Mouse (Mus musculus) stomach, embryonic 15.5 days (tissue): ENCODE measurements around the gene Cog7. TPM values are rescaled to one million over a fixed set of nuclear protein-coding genes. Genes with fewer than 3 reads are reported as not detected.

Experiments used
- ATAC-seq: fragments of 200-750 bp; cut with Nextera tagmentation; 2 replicates; pipeline ENCODE4 v1.8.0; 2017; ENCODE audit warnings: low read depth, moderate number of reproducible peaks, moderate TSS enrichment; ENCODE audit not compliant: insufficient read depth, low FRiP score
- H3K27ac ChIP-seq: fragments of 300-500 bp; sonication (generic); 2 replicates; pipeline ENCODE4 v1.5.1; 2015; ENCODE audit warnings: mild to moderate bottlenecking, inconsistent platforms
- H3K27me3 ChIP-seq: fragments of 300-500 bp; sonication (generic); replicated peaks from 2 replicates; pipeline ENCODE4 v1.6.1; 2015; ENCODE audit warnings: inconsistent platforms
- H3K36me3 ChIP-seq: fragments of 300-500 bp; sonication (generic); 2 replicates; pipeline ENCODE4 v1.6.1; 2015; ENCODE audit warnings: inconsistent platforms
- H3K4me1 ChIP-seq: fragments of 300-500 bp; sonication (generic); 2 replicates; pipeline ENCODE4 v1.6.1; 2015; ENCODE audit warnings: inconsistent platforms
- H3K4me2 ChIP-seq: fragments of 300-500 bp; sonication (generic); 2 replicates; pipeline ENCODE4 v1.6.1; 2015; ENCODE audit warnings: mild to moderate bottlenecking, inconsistent platforms
- H3K4me3 ChIP-seq: fragments of 300-500 bp; sonication (generic); replicated peaks from 2 replicates; pipeline ENCODE4 v1.5.1; 2015; ENCODE audit warnings: inconsistent platforms
- H3K9ac ChIP-seq: fragments of 300-500 bp; sonication (generic); 2 replicates; pipeline ENCODE4 v1.6.1; 2015; ENCODE audit warnings: inconsistent platforms
- H3K9me3 ChIP-seq: fragments of 300-500 bp; sonication (generic); 2 replicates; pipeline ENCODE4 v1.6.1; 2016; ENCODE audit warnings: inconsistent platforms
- WGBS: fragments of 180-500 bp; shearing (Covaris S2); methylation state at CpG from one replicate; pipeline ENCODE4 v1.1.7; 2015; 5-methylcytosine and 5-hydroxymethylcytosine counted together
- polyA plus RNA-seq: library from polyadenylated mRNA; unstranded; fragments of >200 nt; fragmentation: Nextera tagmentation; extraction: Ambion mirVana; gene quantifications from 2 replicates; pipeline ENCODE4 v1.2.1, GENCODE M21; 2015

Cog7 gene
- polyA plus RNA-seq, 1 experiment from 2014 or later, result 21.2 TPM

DNA sequence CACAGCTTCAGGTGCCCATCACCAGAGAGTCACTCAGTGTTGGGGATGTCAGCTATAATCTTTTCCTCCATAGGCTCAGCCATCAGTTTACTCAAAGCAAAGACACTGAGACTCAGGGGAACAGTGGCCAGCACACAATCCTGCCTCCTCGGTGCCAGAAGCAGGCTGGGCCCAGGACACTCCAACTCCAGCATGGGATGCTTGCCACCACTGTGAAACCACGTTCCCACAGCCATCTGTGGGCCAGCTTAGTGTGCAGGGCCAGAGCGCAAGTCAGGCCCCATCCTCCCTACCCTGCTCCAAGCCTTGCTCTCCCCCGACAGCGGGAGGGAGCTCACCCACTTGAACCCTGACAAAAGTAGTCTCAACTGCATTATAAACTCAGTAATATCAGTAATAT lies 35.3 kb downstream of the Cog7 start:
- H3K27ac ChIP-seq, result no peak overlapping the region

DNA sequence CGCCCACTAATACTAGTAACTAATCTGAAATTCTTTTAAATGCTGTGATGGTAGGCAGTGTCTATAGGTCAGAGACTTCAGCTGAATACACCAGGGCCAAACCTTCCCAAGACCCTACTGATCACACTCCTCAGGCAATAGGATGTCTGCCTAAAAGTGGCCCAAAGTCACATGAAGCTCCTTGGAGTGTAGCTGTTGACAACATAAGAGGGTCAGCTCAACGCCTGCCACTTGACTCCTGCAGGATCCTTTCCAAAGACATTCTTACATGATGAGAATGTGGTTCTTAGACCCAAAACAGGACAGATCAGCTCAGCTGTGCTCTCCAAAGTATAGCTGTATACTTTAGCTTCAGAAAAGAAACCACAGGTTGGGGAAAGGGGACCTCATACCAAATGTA lies 39.1 kb downstream of the Cog7 start:
- Histone ChIP-seq H3K9me3 (no peaks in the 10 kb centered on the region), H3K4me3 (no peak overlapping the region), H3K36me3 (peaks cover 4% of the 10 kb centered on the region; the same call in 1 of the 2 replicates), H3K4me1 (no peaks in the 10 kb centered on the region), H3K4me2 (no peak overlapping the region), H3K27ac (no peak overlapping the region), H3K27me3 (no peaks in the 10 kb centered on the region), H3K9ac (no peak overlapping the region)
- WGBS, result 94% methylated on average over 2 of the region's 2 CpGs
- no peak for ATAC-seq

More for the DNA sequence above, 35.3 kb downstream of the Cog7 start:
- H3K27me3 ChIP-seq, result no peaks in the 10 kb centered on the region
- no peaks in the 10 kb centered on the region for H3K9me3 ChIP-seq
- H3K4me3 ChIP-seq, result no peak overlapping the region
- WGBS, result 84% methylated on average over 5 of the region's 5 CpGs
- no peak for ATAC-seq
- no peaks in the 10 kb centered on the region for H3K4me1 ChIP-seq
- no peak overlapping the region for H3K9ac ChIP-seq
- H3K36me3 ChIP-seq, result peaks cover 4% of the 10 kb centered on the region; the same call in 1 of the 2 replicates
- H3K4me2 ChIP-seq, result no peak overlapping the region

DNA sequence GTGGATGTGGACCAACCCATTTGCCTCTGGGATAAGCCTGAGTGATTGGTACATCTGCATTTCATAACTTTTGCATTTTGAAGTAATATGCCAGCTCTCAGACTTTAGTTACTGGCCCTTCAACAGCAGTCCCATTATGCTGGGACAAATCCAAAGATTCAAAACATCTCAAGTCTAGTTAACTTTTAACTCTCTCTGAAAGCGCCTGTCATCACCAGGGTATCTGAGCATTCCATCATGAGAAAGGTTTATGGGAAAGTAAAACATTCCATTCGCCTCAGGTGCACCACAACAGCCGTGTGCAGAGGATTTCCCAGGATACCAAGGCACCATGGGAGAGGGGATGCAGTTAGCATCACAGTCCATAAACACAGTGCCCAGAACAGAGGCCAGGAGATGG lies 39.9 kb downstream of the Cog7 start:
- Histone ChIP-seq H3K27ac (no peak overlapping the region), H3K9me3 (no peaks in the 10 kb centered on the region), H3K36me3 (peaks cover 4% of the 10 kb centered on the region; the same call in 1 of the 2 replicates), H3K4me2 (no peak overlapping the region), H3K4me1 (no peaks in the 10 kb centered on the region), H3K4me3 (no peak overlapping the region), H3K27me3 (no peaks in the 10 kb centered on the region), H3K9ac (no peak overlapping the region)
- WGBS, result 72% methylated on average over 3 of the region's 3 CpGs
- ATAC-seq, result no peak

DNA sequence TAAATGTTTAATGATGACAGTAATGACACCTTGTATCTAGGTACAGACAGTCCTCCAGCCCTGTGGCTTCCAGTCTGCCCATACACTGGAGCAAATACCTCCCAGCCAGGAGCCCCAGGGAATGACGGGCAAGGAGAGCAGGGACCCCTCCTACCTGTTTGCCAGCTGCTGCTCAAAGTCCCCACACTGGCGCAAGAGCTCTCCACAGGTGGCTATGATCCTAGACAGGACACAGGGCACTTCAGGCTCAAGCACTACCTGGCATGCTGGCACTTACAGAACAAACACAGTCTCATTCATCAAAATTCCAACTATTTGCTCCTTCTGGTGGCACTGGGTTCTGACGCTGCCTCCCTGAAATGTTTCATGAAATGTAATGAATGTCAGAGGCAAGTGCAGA lies 40.5 kb downstream of the Cog7 start:
- WGBS, result 67% methylated on average over 3 of the region's 3 CpGs
- H3K9me3 ChIP-seq, result no peaks in the 10 kb centered on the region
- no peak overlapping the region for H3K27ac ChIP-seq
- H3K27me3 ChIP-seq, result no peaks in the 10 kb centered on the region
- no peak for ATAC-seq
- peaks cover 4% of the 10 kb centered on the region; the same call in 1 of the 2 replicates for H3K36me3 ChIP-seq
- no peak overlapping the region for H3K9ac ChIP-seq
- H3K4me1 ChIP-seq, result no peaks in the 10 kb centered on the region
- no peak overlapping the region for H3K4me3 ChIP-seq
- H3K4me2 ChIP-seq, result no peak overlapping the region

DNA sequence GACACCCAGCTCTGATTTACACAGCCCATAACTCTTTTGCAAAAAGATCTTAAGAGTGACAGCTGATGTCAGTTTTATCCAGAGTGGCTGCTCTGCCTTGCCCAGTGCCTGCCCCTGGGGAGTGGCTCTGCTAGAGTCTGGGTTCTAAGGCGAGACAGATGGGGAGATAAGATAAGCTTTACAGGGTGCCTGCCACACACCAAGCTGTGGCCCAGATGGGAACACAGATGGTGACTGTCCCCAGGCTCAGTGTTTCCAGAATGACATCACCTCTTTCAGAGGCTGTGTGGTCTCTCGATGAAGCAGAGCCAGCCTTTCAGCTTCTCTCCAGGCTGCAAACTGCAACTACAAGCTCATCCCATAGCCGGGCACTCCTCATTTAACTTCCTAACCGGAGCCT lies 41.8 kb downstream of the Cog7 start:
- Histone ChIP-seq H3K9me3 (no peaks in the 10 kb centered on the region), H3K4me1 (0 out of 2 replicates have a peak, but pooled peaks cover 7% of the 10 kb centered on the region), H3K4me3 (no peak overlapping the region), H3K27me3 (no peaks in the 10 kb centered on the region), H3K27ac (no peak overlapping the region), H3K36me3 (peaks cover 4% of the 10 kb centered on the region; the same call in 1 of the 2 replicates), H3K4me2 (no peak overlapping the region), H3K9ac (no peak overlapping the region)
- ATAC-seq, result peak; percentile 60; the same call in 1 of the 2 replicates
- 35% methylated on average over 4 of the region's 4 CpGs for WGBS

DNA sequence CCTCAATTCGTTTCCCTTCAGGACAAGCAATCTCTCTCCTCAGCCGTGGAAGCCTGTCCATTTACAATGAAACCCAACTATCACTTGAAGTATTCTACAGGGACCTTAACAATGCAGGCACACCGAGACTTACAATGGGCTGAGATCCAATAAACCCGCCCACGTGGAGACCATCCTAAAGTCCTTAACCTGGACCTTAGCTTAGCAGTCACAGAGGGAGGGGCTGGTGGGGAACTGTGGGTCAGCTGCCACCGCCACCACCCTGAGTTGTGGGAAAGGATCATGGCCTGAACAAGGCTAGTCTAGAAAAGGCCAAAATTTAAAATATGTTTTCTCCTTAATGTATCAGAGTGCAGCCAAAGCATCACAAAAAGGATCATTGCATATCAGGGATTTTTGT lies 42.3 kb downstream of the Cog7 start:
- Histone ChIP-seq H3K27ac (no peak overlapping the region), H3K9me3 (no peaks in the 10 kb centered on the region), H3K36me3 (peaks cover 4% of the 10 kb centered on the region; the same call in 1 of the 2 replicates), H3K27me3 (no peaks in the 10 kb centered on the region), H3K4me1 (0 out of 2 replicates have a peak, but pooled peaks cover 7% of the 10 kb centered on the region), H3K4me3 (no peak overlapping the region), H3K4me2 (no peak overlapping the region), H3K9ac (no peak overlapping the region)
- no peak for ATAC-seq
- 71% methylated on average over 6 of the region's 6 CpGs for WGBS

DNA sequence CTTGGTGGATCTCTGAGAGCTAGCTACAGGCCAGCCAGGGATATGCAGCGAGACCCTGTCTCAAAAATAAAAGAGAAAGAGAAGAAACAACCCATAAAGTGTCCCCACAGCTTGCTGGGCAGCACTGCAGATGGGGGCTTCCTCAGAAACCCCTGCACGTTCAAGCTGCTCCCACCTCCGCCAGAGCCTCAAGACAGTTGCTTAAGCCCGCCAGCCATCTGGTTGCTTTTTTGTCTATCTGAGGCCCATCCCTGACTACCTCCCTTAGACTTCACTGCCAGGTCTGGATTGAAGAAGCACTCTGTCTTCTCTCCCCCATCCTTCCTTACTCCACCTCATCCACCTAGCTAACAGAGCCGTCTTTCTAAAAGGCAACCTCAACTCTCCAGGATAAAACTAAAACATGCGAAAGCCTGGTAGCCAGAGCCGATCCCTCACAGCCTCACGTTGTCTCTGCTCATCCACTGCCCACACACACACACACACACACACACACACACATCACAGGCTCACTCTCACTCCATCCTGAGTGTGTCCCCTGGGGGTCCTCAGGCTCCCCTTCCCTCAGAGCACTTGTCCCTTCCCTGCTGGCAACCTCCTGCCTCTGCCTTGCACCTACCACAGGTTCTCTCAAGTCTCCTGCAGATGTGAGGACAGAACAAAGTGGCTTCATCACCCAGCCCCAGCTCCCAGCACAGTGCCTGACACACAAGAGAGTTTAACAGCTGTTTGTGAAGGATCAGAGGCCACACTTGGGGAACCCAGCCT lies 43.2 kb downstream of the Cog7 start:
- Histone ChIP-seq H3K27me3 (no peaks in the 10 kb centered on the region), H3K4me2 (no peak overlapping the region), H3K4me3 (no peak overlapping the region), H3K9me3 (no peaks in the 10 kb centered on the region), H3K9ac (no peak overlapping the region), H3K4me1 (0 out of 2 replicates have a peak, but pooled peaks cover 7% of the 10 kb centered on the region), H3K27ac (no peak overlapping the region), H3K36me3 (peaks cover under 1% of the 10 kb centered on the region; the same call in 1 of the 2 replicates)
- ATAC-seq, result no peak
- WGBS, result 84% methylated on average over 8 of the region's 8 CpGs

DNA sequence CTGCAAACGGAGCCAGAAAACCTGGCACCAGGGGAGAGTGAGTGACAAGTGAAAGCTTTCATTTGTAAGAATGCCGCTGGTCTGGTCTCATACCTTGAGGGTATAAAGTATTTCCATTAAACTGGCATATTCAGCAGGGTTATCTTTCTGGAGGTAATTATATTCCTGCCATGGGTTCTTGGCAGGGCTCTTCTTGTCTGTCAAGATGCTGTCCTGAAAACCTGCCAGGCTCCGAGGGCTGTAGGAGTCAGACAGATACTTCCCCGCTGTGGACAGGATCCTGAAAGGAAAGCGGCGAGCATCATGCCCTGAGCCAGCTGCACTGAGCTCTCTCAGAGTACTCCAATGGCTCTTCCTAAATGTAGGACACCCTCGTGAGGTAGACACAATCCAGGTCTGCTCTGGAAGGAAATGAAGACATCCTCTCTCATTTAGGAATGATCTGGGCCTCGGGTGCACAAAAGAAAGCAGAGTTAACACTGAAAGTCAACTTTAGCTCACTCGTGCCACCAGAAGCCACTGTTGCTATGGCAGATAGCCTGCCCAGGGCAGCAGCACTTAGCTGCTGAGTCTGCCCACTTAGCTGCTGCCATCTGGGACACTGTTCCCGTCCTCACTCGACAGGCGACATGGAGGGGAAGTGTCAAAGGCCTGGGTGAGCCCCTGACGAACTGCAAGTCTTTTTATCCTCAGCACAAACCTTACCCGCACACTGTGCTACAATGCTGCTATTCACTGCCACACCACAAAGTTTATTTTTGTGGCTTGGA lies 44.5 kb downstream of the Cog7 start:
- Histone ChIP-seq H3K4me2 (no peak overlapping the region), H3K27ac (no peak overlapping the region), H3K9me3 (no peaks in the 10 kb centered on the region), H3K4me1 (0 out of 2 replicates have a peak, but pooled peaks cover 7% of the 10 kb centered on the region), H3K4me3 (no peak overlapping the region), H3K27me3 (no peaks in the 10 kb centered on the region), H3K9ac (no peak overlapping the region), H3K36me3 (no peaks in the 10 kb centered on the region)
- 74% methylated on average over 14 of the region's 14 CpGs for WGBS
- ATAC-seq, result no peak

DNA sequence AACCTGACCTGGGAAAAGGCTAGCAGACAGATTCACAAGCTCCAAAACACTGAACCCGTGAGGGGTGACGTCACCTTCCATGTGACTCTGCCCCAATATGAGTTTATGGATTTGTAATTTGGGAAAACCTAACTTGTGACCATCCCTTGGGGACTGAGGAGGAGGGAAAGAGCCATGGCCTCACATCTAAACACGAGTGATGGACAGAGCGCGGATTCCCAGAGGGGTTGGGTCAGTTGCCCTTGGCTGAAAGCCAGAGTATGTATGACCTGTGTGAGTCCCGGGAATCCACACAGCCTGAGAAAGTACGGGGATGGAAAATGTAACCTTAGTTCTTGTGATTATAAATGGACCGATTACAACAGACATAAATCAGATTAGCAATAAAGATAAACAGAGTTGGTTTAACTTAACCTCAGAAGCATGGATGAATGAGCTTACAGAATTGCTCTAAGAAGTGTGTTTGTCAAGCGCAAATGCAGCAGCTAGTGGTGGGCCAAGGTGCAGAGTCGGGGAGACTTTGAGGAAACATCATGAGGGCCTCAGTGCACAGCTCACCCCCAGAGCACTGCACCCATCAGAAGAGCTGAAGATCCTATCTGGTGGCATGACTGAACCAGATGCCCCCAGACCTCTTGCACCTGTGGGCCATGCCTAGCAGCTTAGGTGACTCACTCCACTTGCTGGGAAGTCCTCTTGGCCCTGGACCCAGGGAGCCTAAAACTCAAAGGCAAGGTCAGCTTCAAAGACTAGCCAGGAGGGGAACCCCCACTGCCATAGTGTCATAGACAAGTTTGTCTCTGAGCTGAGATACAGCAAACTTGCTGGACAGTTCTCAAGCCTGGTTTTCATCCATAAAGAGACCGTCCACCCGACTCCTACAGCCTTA lies 45.4 kb downstream of the Cog7 start:
- ATAC-seq, result no peak
- no peak overlapping the region for H3K27ac ChIP-seq
- H3K36me3 ChIP-seq, result no peaks in the 10 kb centered on the region
- H3K4me1 ChIP-seq, result 0 out of 2 replicates have a peak, but pooled peaks cover 7% of the 10 kb centered on the region
- WGBS, result 38% methylated on average over 12 of the region's 12 CpGs
- no peaks in the 10 kb centered on the region for H3K27me3 ChIP-seq
- H3K9me3 ChIP-seq, result no peaks in the 10 kb centered on the region
- no peak overlapping the region for H3K9ac ChIP-seq
- H3K4me2 ChIP-seq, result no peak overlapping the region
- H3K4me3 ChIP-seq, result no peak overlapping the region

DNA sequence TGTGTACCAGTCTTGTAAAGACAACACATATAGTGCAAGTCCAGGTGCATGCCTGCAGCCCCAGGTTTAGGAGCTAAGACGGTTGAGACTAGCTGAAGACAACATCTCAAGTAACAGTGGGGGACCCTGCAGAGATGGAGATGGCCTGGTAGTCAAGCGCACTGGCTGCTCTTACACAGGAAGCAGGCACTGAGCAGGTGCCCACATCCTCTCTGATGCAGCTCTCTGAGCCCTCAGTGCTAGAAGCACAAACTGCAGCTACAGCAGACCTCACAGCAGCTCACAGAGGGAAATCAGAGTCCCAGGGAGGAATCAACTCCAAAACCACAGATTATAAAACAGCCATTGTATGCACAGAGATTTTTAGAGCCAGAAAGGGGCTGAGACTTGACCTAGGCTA lies 47.2 kb downstream of the Cog7 start:
- WGBS, result 80% methylated on average over 2 of the region's 2 CpGs
- H3K27me3 ChIP-seq, result no peaks in the 10 kb centered on the region
- no peak for ATAC-seq
- H3K4me3 ChIP-seq, result no peak overlapping the region
- H3K9ac ChIP-seq, result no peak overlapping the region
- no peak overlapping the region for H3K4me2 ChIP-seq
- peaks cover 6% of the 10 kb centered on the region; the same call in 1 of the 2 replicates for H3K36me3 ChIP-seq
- H3K9me3 ChIP-seq, result no peaks in the 10 kb centered on the region
- 0 out of 2 replicates have a peak, but pooled peaks cover 7% of the 10 kb centered on the region for H3K4me1 ChIP-seq
- no peak overlapping the region for H3K27ac ChIP-seq

DNA sequence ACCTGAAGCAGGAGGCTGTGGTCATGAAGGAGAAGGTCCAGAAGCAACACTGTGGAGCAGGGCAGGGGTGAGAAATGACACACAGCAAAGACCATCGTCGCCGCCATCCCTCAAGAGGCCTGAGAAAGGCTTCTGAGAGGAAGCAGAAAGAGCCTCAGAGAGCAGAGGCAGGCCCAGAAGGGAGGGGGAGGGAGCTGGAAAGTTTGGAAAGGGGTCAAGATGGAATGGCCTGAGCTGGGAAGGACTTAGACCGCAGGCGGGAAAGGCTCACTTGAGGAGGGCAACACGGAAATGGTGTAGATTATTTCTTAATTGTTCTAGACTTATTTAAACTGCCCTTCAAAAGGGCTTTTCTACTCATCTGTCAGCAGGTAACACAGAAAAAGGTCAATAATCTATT lies 47.8 kb downstream of the Cog7 start:
- H3K9ac ChIP-seq, result no peak overlapping the region
- no peaks in the 10 kb centered on the region for H3K9me3 ChIP-seq
- no peak overlapping the region for H3K4me3 ChIP-seq
- 0 out of 2 replicates have a peak, but pooled peaks cover 7% of the 10 kb centered on the region for H3K4me1 ChIP-seq
- no peaks in the 10 kb centered on the region for H3K27me3 ChIP-seq
- WGBS, result 58% methylated on average over 6 of the region's 6 CpGs
- H3K36me3 ChIP-seq, result peaks cover 6% of the 10 kb centered on the region; the same call in 1 of the 2 replicates
- no peak overlapping the region for H3K27ac ChIP-seq
- H3K4me2 ChIP-seq, result no peak overlapping the region
- no peak; the same call in 1 of the 2 replicates for ATAC-seq
